Mouse (Mus musculus): ENCODE data around the gene Asic2.

GRCm38 (mm10) chr11:81454921-81455320, 513.3 kb downstream of the Asic2 start:
- TF ChIP-seq CTCF (IDR thresholded peaks at IDR 0.05; ENCODE audit: borderline replicate concordance, insufficient read depth, low read length), result no peak
- no peak for TF ChIP-seq POLR2A (IDR thresholded peaks at IDR 0.05; ENCODE audit: low read depth, low read length)

Data from embryonic fibroblast, embryonic 13.5 days (primary cell).